Mouse (Mus musculus) cerebellum, postnatal 10 days (tissue): ENCODE results near the gene Prdm2.

Source experiments
- DNase-seq, 2 experiments: peaks; one replicate each; pipeline ENCODE4 v3.0.0; 2021; ENCODE audit warnings: mixed read lengths in 2 of 2

Prdm2 gene

GRCm38 (mm10) chr4:143103811-143104210 lies 109.0 kb downstream of the Prdm2 start:
- DNase-seq = no peak

GRCm38 (mm10) chr4:143100157-143100556 lies 112.6 kb downstream of the Prdm2 start:
- no peak for DNase-seq

- no peak for DNase-seq
Observed at GRCm38 (mm10) chr4:143099288-143100039, 113.3 kb downstream of the Prdm2 start.

GRCm38 (mm10) chr4:143092082-143092701 lies 120.6 kb downstream of the Prdm2 start:
- no peak for DNase-seq

GRCm38 (mm10) chr4:143090551-143090950 lies 122.2 kb downstream of the Prdm2 start:
- no peak for DNase-seq

GRCm38 (mm10) chr4:143074071-143074765 lies 138.6 kb downstream of the Prdm2 start:
- peak; percentile 7 to 20 for DNase-seq

GRCm38 (mm10) chr4:143071791-143072190 lies 141.0 kb downstream of the Prdm2 start:
- peak in 1 of 2 experiments; percentile 20 for DNase-seq

- DNase-seq = no peak
Observed at GRCm38 (mm10) chr4:143067006-143067405, 145.8 kb downstream of the Prdm2 start.

- no peak for DNase-seq
Observed at GRCm38 (mm10) chr4:143058765-143059344, 153.9 kb downstream of the Prdm2 start.
